Mouse (Mus musculus): ENCODE measurements around the gene Crtc1. TPM values are rescaled to one million over a fixed set of nuclear protein-coding genes. Genes with fewer than 3 reads are reported as not detected.

Gene Crtc1
- polyA plus RNA-seq, 1 experiment from 2014 or later = 23.4 TPM

DNA sequence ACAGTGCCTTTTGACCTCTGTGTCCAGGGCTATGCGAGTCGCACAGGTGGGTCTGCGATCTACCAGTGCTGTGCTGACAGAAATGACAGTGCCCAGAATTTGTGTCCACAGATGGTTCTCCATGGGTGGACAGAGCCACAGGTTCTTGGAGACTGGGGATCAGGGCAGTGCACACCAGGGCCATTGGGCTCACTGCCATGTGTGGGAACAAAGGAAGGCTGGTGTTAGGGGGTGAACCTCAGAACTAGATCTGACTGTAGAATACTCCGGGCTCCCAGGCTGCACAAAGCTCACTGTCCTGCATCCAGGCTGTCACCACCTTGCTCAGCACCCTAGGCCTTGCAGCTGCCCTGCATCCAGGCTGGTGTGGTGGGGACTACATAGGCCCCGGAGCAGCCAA, 29.1 kb downstream of the Crtc1 start:
- DNase-seq (ENCODE audit: low spot score) (no peak), ATAC-seq (replicated peaks; ENCODE audit: low FRiP score, low TSS enrichment, low read depth) (no peak)
- Histone ChIP-seq H3K27ac (ENCODE audit: low read depth) (no peak overlapping the region), H3K36me3 (ENCODE audit: control insufficient read depth, insufficient read depth, low read length) (0 out of 2 replicates have a peak, but pooled peaks cover 7% of the 10 kb centered on the region), H3K9ac (ENCODE audit: low read length) (no peak overlapping the region), H3K4me3 (ENCODE audit: low read depth, low read length) (no peak overlapping the region), H3K4me1 (replicated peaks; ENCODE audit: control insufficient read depth, insufficient read depth, low read length) (peaks cover 27% of the 10 kb centered on the region), H3K27me3 (replicated peaks; ENCODE audit: control insufficient read depth, insufficient read depth, low read length) (no peaks in the 10 kb centered on the region), H3K4me2 (ENCODE audit: low read length) (no peak overlapping the region), H3K9me3 (ENCODE audit: control insufficient read depth, low read length) (no peaks in the 10 kb centered on the region)
- 92% methylated on average over 5 of the region's 5 CpGs for WGBS

DNA sequence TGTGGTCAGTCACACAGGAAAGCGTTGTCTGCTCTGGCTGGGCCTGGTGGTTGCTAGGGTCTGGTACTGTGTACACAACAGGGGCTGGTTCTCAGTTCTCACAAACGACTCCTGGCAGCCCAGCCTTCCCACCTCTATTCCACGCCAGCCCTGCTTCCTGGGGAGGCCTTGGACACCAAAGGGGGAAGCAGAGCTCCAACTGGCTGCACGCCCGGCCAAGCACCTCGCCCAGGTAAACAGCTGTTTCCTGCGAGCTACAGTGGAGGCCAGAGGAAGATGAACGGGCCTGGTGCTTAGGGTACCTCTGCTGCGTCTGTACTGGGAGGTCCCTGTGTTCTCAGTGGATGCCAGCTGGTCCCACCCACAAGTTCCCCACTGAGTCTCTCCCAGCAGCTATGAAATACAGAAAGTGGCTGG, 29.9 kb downstream of the Crtc1 start:
- no peak overlapping the region for H3K4me3 ChIP-seq (ENCODE audit: low read depth, low read length)
- peaks cover 32% of the 10 kb centered on the region for H3K4me1 ChIP-seq (replicated peaks; ENCODE audit: control insufficient read depth, insufficient read depth, low read length)
- no peak overlapping the region for H3K9ac ChIP-seq (ENCODE audit: low read length)
- DNase-seq (ENCODE audit: low spot score) (peak; percentile 61), ATAC-seq (replicated peaks; ENCODE audit: low FRiP score, low TSS enrichment, low read depth) (peak; percentile 30; the same call in 1 of the 2 replicates)
- 0 out of 2 replicates have a peak, but pooled peaks cover 7% of the 10 kb centered on the region for H3K36me3 ChIP-seq (ENCODE audit: control insufficient read depth, insufficient read depth, low read length)
- H3K27me3 ChIP-seq (replicated peaks; ENCODE audit: control insufficient read depth, insufficient read depth, low read length) = no peaks in the 10 kb centered on the region
- peak overlapping the region; percentile 73 for H3K27ac ChIP-seq (ENCODE audit: low read depth)
- H3K9me3 ChIP-seq (ENCODE audit: control insufficient read depth, low read length) = no peaks in the 10 kb centered on the region
- no peak overlapping the region; the same call in 1 of the 2 replicates for H3K4me2 ChIP-seq (ENCODE audit: low read length)
- 33% methylated on average over 9 of the region's 9 CpGs for WGBS

DNA sequence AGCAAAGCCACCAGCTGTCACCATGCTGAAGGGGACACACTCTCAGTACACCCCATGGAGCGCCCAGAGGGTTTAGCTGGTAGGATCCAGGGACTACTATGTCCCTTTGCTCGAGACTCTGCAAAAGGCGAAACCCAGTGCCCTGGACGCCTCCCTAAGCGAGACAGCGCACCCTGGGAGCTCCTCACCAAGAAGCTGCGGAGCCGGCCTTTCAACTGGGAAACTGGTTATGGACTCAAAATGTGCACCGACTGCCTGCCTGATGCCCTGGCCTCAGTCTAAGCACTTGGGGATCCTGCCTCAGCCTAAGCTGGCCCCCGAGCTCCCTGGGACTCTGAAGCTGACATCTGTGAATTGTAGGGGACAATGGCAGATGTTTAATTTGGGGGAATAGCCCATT, 30.4 kb downstream of the Crtc1 start:
- Histone ChIP-seq H3K4me1 (replicated peaks; ENCODE audit: control insufficient read depth, insufficient read depth, low read length) (peaks cover 32% of the 10 kb centered on the region), H3K9ac (ENCODE audit: low read length) (no peak overlapping the region), H3K4me2 (ENCODE audit: low read length) (peak overlapping the region; percentile 6; the same call in 1 of the 2 replicates), H3K36me3 (ENCODE audit: control insufficient read depth, insufficient read depth, low read length) (0 out of 2 replicates have a peak, but pooled peaks cover 3% of the 10 kb centered on the region), H3K27ac (ENCODE audit: low read depth) (peak overlapping the region; percentile 73), H3K9me3 (ENCODE audit: control insufficient read depth, low read length) (no peaks in the 10 kb centered on the region), H3K27me3 (replicated peaks; ENCODE audit: control insufficient read depth, insufficient read depth, low read length) (no peaks in the 10 kb centered on the region), H3K4me3 (ENCODE audit: low read depth, low read length) (no peak overlapping the region)
- WGBS = 80% methylated on average over 10 of the region's 10 CpGs
- DNase-seq (ENCODE audit: low spot score) = peak; percentile 60
- ATAC-seq (replicated peaks; ENCODE audit: low FRiP score, low TSS enrichment, low read depth) = no peak; the same call in 1 of the 2 replicates

DNA sequence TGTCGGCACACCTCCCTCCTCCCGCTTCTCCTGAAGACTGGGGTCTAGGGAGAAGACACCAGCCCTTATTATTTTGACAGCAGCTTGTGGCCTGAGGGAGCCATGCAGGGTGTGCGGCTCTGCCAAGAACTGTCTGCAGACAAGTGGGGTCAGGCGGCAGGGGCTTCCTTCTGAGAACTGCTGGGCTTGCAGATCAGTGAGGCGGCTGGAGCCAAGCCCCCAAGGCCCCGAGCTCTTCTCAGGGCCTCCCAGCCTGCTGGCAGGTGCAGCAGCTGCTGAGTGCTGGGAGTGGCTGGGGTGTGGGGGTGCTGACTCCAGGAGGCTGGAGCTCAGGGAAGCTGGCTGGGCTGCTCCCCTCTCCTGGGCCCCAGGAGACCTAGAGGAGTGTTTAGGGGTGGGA, 31.1 kb downstream of the Crtc1 start:
- DNase-seq (ENCODE audit: low spot score) = peak; percentile 76
- H3K27ac ChIP-seq (ENCODE audit: low read depth) = peak overlapping the region; percentile 73
- H3K9ac ChIP-seq (ENCODE audit: low read length) = no peak overlapping the region
- H3K9me3 ChIP-seq (ENCODE audit: control insufficient read depth, low read length) = no peaks in the 10 kb centered on the region
- H3K4me3 ChIP-seq (ENCODE audit: low read depth, low read length) = no peak overlapping the region
- H3K27me3 ChIP-seq (replicated peaks; ENCODE audit: control insufficient read depth, insufficient read depth, low read length) = no peaks in the 10 kb centered on the region
- H3K4me1 ChIP-seq (replicated peaks; ENCODE audit: control insufficient read depth, insufficient read depth, low read length) = peaks cover 32% of the 10 kb centered on the region
- 0 out of 2 replicates have a peak overlapping the region, but pooled peaks have one; percentile 6 for H3K4me2 ChIP-seq (ENCODE audit: low read length)
- H3K36me3 ChIP-seq (ENCODE audit: control insufficient read depth, insufficient read depth, low read length) = no peaks in the 10 kb centered on the region
- 38% methylated on average over 6 of the region's 6 CpGs for WGBS
- peak; percentile 73 for ATAC-seq (replicated peaks; ENCODE audit: low FRiP score, low TSS enrichment, low read depth)

DNA sequence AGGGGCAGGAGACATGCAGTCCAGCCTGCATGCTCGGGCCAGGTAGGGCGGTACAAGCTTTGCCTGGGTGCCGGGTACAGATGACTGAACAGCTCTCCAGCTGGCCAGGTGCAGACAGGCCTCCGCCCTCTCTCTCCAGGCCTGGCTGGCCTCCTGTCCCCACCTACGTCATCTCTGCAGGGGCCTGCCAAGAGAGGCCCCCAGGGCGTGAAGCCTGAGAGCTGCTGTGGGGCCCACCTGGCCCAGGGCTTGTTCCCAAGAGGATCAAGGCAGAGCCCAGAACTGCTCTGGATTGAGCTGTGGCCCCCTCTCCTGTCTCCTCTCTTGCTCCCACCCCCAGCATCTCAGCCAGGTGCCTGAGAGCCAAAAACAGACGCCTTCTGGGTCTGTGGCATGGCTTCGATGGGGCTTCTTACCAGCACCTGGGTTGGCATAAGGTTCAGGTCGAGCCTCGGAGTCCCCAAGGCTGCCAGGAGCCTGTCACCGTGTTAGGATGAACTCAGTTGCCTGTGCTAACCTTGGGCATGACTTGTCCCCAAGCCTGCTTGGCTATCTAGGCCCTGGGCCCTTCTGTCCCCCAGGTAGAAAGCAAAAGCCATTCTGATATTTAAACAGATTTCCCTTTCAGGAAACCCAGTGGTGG, 32.8 kb downstream of the Crtc1 start:
- DNase-seq (ENCODE audit: low spot score) (no peak), ATAC-seq (replicated peaks; ENCODE audit: low FRiP score, low TSS enrichment, low read depth) (peak; percentile 41; the same call in 1 of the 2 replicates)
- 72% methylated on average over 11 of the region's 11 CpGs for WGBS
- no peaks in the 10 kb centered on the region for H3K9me3 ChIP-seq (ENCODE audit: control insufficient read depth, low read length)
- no peak overlapping the region for H3K9ac ChIP-seq (ENCODE audit: low read length)
- H3K4me1 ChIP-seq (replicated peaks; ENCODE audit: control insufficient read depth, insufficient read depth, low read length) = peaks cover 32% of the 10 kb centered on the region
- no peaks in the 10 kb centered on the region for H3K36me3 ChIP-seq (ENCODE audit: control insufficient read depth, insufficient read depth, low read length)
- H3K4me3 ChIP-seq (ENCODE audit: low read depth, low read length) = no peak overlapping the region
- H3K27ac ChIP-seq (ENCODE audit: low read depth) = peak overlapping the region; percentile 33; the same call in 1 of the 2 replicates
- H3K27me3 ChIP-seq (replicated peaks; ENCODE audit: control insufficient read depth, insufficient read depth, low read length) = no peaks in the 10 kb centered on the region
- no peak overlapping the region for H3K4me2 ChIP-seq (ENCODE audit: low read length)

DNA sequence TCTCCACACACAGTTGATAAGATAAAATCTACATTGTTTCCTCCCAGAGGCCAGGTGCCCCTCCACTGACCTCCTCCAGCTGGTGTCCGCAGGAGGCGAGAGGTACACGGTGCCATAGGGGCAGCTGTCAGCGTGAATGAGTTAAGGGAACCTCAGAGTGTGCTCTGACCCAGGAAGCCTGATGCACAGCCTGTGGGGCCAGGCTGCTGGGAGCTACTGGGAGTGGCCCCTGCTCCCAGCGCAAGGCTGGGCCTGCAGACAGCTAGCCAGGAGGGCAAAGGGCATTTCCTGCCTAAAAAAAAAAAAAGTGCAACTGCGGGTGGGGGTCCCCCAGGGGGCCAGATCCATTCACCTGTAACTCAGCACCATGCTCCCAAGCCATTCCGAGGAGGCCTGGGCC, 34.2 kb downstream of the Crtc1 start:
- ATAC-seq (replicated peaks; ENCODE audit: low FRiP score, low TSS enrichment, low read depth) = no peak
- Histone ChIP-seq H3K36me3 (ENCODE audit: control insufficient read depth, insufficient read depth, low read length) (no peaks in the 10 kb centered on the region), H3K27me3 (replicated peaks; ENCODE audit: control insufficient read depth, insufficient read depth, low read length) (no peaks in the 10 kb centered on the region), H3K4me2 (ENCODE audit: low read length) (no peak overlapping the region), H3K9ac (ENCODE audit: low read length) (no peak overlapping the region), H3K4me3 (ENCODE audit: low read depth, low read length) (no peak overlapping the region), H3K4me1 (replicated peaks; ENCODE audit: control insufficient read depth, insufficient read depth, low read length) (peaks cover 32% of the 10 kb centered on the region), H3K9me3 (ENCODE audit: control insufficient read depth, low read length) (no peaks in the 10 kb centered on the region), H3K27ac (ENCODE audit: low read depth) (no peak overlapping the region)
- no peak for DNase-seq (ENCODE audit: low spot score)
- WGBS = 21% methylated on average over 7 of the region's 7 CpGs

DNA sequence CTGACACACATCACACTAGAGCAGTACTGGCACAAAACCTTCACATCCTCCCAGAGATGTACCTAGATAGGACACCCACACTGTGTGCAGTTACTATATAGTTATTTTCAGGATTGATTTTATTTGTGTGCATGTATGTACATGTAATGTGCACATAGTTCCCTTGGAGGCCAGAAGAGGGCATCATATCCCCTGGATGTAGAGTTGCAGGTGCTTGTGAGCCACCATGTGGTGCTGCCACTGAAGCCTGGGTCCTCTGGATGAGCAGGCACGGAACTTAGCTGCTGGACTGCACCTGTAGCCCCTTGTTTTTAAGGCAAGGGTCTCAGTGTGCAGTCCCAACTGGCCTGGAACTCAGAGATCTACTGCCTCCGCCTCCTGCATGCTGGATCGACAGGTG, 35.2 kb downstream of the Crtc1 start:
- peaks cover 27% of the 10 kb centered on the region for H3K4me1 ChIP-seq (replicated peaks; ENCODE audit: control insufficient read depth, insufficient read depth, low read length)
- no peak overlapping the region for H3K4me2 ChIP-seq (ENCODE audit: low read length)
- no peaks in the 10 kb centered on the region for H3K36me3 ChIP-seq (ENCODE audit: control insufficient read depth, insufficient read depth, low read length)
- no peak overlapping the region for H3K4me3 ChIP-seq (ENCODE audit: low read depth, low read length)
- H3K9ac ChIP-seq (ENCODE audit: low read length) = no peak overlapping the region
- no peaks in the 10 kb centered on the region for H3K9me3 ChIP-seq (ENCODE audit: control insufficient read depth, low read length)
- no peaks in the 10 kb centered on the region for H3K27me3 ChIP-seq (replicated peaks; ENCODE audit: control insufficient read depth, insufficient read depth, low read length)
- no peak overlapping the region for H3K27ac ChIP-seq (ENCODE audit: low read depth)
- WGBS = 94% methylated on average over 3 of the region's 3 CpGs
- DNase-seq (ENCODE audit: low spot score) (no peak), ATAC-seq (replicated peaks; ENCODE audit: low FRiP score, low TSS enrichment, low read depth) (no peak)

DNA sequence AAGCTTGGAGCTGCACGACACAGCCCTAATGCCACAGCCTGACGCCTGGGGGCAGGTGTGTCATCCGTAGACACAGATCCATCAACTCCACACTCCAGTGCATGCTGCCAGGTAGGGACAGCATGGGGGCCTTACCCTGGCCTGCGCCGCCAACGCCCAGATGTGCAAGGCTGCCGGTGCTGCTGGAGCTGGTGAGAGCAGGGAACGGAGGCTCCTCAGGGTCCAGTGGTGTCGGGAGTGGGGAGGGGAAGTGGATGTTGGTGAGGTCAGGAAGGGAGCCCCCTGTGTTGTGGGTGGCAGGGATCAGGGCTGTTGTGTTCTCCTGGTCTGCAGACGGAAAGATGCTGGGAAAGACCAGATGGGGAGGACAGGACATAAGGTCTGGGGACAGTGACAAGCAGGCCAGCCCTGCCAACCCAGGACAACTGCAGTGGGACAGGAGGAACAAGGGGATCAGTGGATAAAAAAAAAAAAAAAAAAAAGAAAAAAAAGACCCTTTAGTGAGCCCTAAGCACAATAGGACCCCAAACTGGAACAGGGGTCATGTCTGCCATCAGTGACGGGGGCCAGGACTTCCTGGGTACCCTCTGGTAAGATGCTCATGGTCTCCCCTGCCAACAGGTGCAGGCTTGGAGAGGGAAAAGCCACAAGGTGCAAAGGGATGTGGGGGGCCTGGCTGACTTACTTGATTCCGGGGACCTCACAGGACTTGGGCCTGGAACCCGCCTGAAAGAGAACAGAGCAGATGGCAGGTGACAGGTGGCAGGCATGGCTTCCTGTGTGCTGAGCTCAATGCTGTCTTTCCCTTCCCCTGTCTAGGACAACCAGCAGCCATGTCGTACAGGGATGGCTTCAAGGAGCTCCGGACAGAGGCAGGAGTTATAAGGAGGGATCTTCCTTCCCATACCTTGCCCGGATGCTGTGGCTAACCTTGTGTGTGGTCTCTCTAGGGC, 41.5 kb downstream of the Crtc1 start:
- no peak for ATAC-seq (replicated peaks; ENCODE audit: low FRiP score, low TSS enrichment, low read depth)
- Histone ChIP-seq H3K9me3 (ENCODE audit: control insufficient read depth, low read length) (no peaks in the 10 kb centered on the region), H3K4me2 (ENCODE audit: low read length) (no peak overlapping the region), H3K9ac (ENCODE audit: low read length) (no peak overlapping the region), H3K4me3 (ENCODE audit: low read depth, low read length) (no peak overlapping the region), H3K27ac (ENCODE audit: low read depth) (no peak overlapping the region), H3K36me3 (ENCODE audit: control insufficient read depth, insufficient read depth, low read length) (peaks cover 9% of the 10 kb centered on the region; the same call in 1 of the 2 replicates), H3K27me3 (replicated peaks; ENCODE audit: control insufficient read depth, insufficient read depth, low read length) (no peaks in the 10 kb centered on the region), H3K4me1 (replicated peaks; ENCODE audit: control insufficient read depth, insufficient read depth, low read length) (no peaks in the 10 kb centered on the region)
- 82% methylated on average over 16 of the region's 16 CpGs for WGBS
- no peak for DNase-seq (ENCODE audit: low spot score)

Measured in intestine, embryonic 14.5 days (tissue).